Mouse (Mus musculus): Measurements from ENCODE around the gene Slc24a4.

The Slc24a4 gene

GRCm38 (mm10) chr12:102128081-102128790 lies at the start of gene Slc24a4:
TSS of gene Slc24a4 (plus strand) at chr12:102128733.
- peak; percentile 11 for DNase-seq (ENCODE audit: low read depth, low spot score)

GRCm38 (mm10) chr12:102082648-102083425 lies 45.7 kb upstream of the Slc24a4 start:
- DNase-seq (ENCODE audit: low read depth, low spot score): no peak

- no peak for DNase-seq (ENCODE audit: low read depth, low spot score)
These were observed 38.0 kb upstream of the Slc24a4 start for GRCm38 (mm10) chr12:102090535-102090934.

- no peak for DNase-seq (ENCODE audit: low read depth, low spot score)
These were observed 36.0 kb upstream of the Slc24a4 start for GRCm38 (mm10) chr12:102092342-102093094.

- DNase-seq (ENCODE audit: low read depth, low spot score): no peak
These were observed 22.5 kb upstream of the Slc24a4 start for GRCm38 (mm10) chr12:102105990-102106389.

GRCm38 (mm10) chr12:102108851-102109250 lies 19.7 kb upstream of the Slc24a4 start:
- no peak for DNase-seq (ENCODE audit: low read depth, low spot score)

- no peak for DNase-seq (ENCODE audit: low read depth, low spot score)
These were observed 16.0 kb upstream of the Slc24a4 start for GRCm38 (mm10) chr12:102112491-102112890.

- no peak for DNase-seq (ENCODE audit: low read depth, low spot score)
These were observed 15.6 kb upstream of the Slc24a4 start for GRCm38 (mm10) chr12:102112901-102113300.

GRCm38 (mm10) chr12:102113391-102113790 lies 15.1 kb upstream of the Slc24a4 start:
- no peak for DNase-seq (ENCODE audit: low read depth, low spot score)

GRCm38 (mm10) chr12:102116580-102116979 lies 12.0 kb upstream of the Slc24a4 start:
- DNase-seq (ENCODE audit: low read depth, low spot score): no peak

GRCm38 (mm10) chr12:102118014-102118413 lies 10.5 kb upstream of the Slc24a4 start:
- DNase-seq (ENCODE audit: low read depth, low spot score): no peak

- DNase-seq (ENCODE audit: low read depth, low spot score): no peak
These were observed 932 bp upstream of the Slc24a4 start for GRCm38 (mm10) chr12:102127601-102128000.

GRCm38 (mm10) chr12:102128791-102129507 lies 416 bp downstream of the Slc24a4 start:
- DNase-seq (ENCODE audit: low read depth, low spot score): peak; percentile 38

GRCm38 (mm10) chr12:102129508-102130030 lies 1.0 kb downstream of the Slc24a4 start:
- DNase-seq (ENCODE audit: low read depth, low spot score): no peak

GRCm38 (mm10) chr12:102139710-102140109 lies 11.2 kb downstream of the Slc24a4 start:
- no peak for DNase-seq (ENCODE audit: low read depth, low spot score)

- no peak for DNase-seq (ENCODE audit: low read depth, low spot score)
These were observed 12.8 kb downstream of the Slc24a4 start for GRCm38 (mm10) chr12:102141330-102141729.

- no peak for DNase-seq (ENCODE audit: low read depth, low spot score)
These were observed 19.1 kb downstream of the Slc24a4 start for GRCm38 (mm10) chr12:102147678-102148077.

- no peak for DNase-seq (ENCODE audit: low read depth, low spot score)
These were observed 20.2 kb downstream of the Slc24a4 start for GRCm38 (mm10) chr12:102148746-102149145.

- DNase-seq (ENCODE audit: low read depth, low spot score): no peak
These were observed 22.7 kb downstream of the Slc24a4 start for GRCm38 (mm10) chr12:102151185-102151584.

- no peak for DNase-seq (ENCODE audit: low read depth, low spot score)
These were observed 25.3 kb downstream of the Slc24a4 start for GRCm38 (mm10) chr12:102153796-102154195.

GRCm38 (mm10) chr12:102154815-102155214 lies 26.3 kb downstream of the Slc24a4 start:
- DNase-seq (ENCODE audit: low read depth, low spot score): no peak
